Mouse (Mus musculus): ENCODE measurements at regions not wholly inside any gene's neighbourhood (a gene's known extent, or its start where the extent isn't known, plus 50 kb on each side); places are given as distances from the start of the nearest gene placed in this dataset.

DNA sequence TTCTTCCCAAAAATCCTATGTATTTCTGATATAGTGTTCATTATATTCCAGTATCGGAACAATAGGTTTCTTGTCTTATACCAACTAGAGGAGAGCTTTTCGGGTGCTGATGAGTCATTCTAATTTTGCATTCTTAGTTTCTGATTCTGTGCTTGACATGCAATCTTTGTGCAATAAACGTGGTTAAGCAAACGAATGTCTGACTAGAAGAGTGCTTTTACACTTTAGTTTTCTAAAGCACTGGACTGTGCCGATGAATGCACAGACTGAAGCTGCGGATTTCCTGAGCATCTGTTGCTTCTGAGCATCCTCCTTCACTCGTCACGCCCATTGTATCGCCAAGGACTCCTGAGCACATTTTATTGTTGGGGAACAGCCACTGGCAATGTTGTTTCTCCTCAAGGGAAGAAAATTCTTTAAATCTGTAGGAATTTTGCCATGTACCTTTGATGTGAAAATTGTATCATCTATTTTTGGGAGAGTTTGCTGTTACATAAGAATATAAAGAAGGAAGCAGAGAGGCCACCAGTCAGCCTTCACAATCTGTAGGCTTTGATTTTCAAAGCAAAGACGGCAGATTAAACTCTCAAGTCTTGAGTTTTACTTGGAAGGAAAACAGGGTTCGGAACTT, 346.8 kb downstream of the Plk2 start:
- no peaks in the 10 kb centered on the region for H3K9me3 ChIP-seq (ENCODE audit: control insufficient read depth, insufficient read depth, low read depth, low read length)
- DNase-seq (ENCODE audit: low read depth, low spot score): no peak
- no peak overlapping the region for H3K9ac ChIP-seq (ENCODE audit: insufficient read depth, low read depth, low read length, poor library complexity, severe bottlenecking)
- TF ChIP-seq CHD2 (IDR thresholded peaks at IDR 0.05; ENCODE audit: low read depth, low read length) (no peak), MAFK (IDR thresholded peaks at IDR 0.05; ENCODE audit: insufficient read depth, low read depth, low read length) (no peak), ZC3H11A (IDR thresholded peaks at IDR 0.05; ENCODE audit: borderline replicate concordance, low read depth, low read length) (no peak), HCFC1 (IDR thresholded peaks at IDR 0.05; ENCODE audit: borderline replicate concordance, insufficient read depth, low read length) (no peak), ZNF384 (IDR thresholded peaks at IDR 0.05; ENCODE audit: low read depth, low read length) (no peak)
- H3K36me3 ChIP-seq (ENCODE audit: control insufficient read depth, insufficient read depth, low read length, poor library complexity, severe bottlenecking): no peaks in the 10 kb centered on the region
- no peak overlapping the region for H3K27ac ChIP-seq (ENCODE audit: insufficient read depth, low read depth, low read length, poor library complexity, severe bottlenecking)
- in situ Hi-C loops (cut with MboI; ENCODE audit: low sequenced_read_pairs in 2 of 2, unreplicated experiment in 2 of 2): no loop called here
- no peaks in the 10 kb centered on the region for H3K4me1 ChIP-seq (ENCODE audit: control insufficient read depth in 2 of 2, insufficient read depth in 2 of 2, low read length in 2 of 2, poor library complexity in 1 of 2)
- no peak overlapping the region for H3K4me3 ChIP-seq (ENCODE audit: insufficient read depth in 1 of 2, low read depth in 1 of 2, low read length in 2 of 2, poor library complexity in 1 of 2, severe bottlenecking in 1 of 2)

- in situ Hi-C loops (cut with MboI; ENCODE audit: low sequenced_read_pairs in 2 of 2, unreplicated experiment in 2 of 2): no loop called here
- Histone ChIP-seq H3K9ac (ENCODE audit: insufficient read depth, low read depth, low read length, poor library complexity, severe bottlenecking) (no peak overlapping the region), H3K36me3 (ENCODE audit: control insufficient read depth, insufficient read depth, low read length, poor library complexity, severe bottlenecking) (no peaks in the 10 kb centered on the region)
Measured at GRCm38 (mm10) chr13:110747223-110747868, 352.5 kb downstream of the Plk2 start.

DNA sequence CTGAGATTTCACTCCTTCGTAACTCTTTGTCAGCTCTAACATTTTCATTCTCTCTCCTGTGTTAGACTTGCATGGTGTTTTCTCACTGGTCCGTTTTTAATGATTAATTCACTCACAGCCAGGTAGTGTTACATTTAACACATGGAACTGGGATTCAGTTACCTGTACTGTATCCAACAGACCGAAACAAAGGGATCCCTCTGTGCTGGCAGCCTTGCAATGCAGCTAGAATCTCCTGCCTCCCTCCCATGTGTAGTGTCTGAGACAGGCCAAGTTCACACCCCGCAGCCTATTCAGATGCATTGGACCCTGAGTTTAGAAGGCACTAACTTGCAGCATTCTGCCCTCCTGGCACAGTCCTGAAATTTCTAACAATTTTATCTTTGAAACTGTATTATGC, 357.9 kb downstream of the Plk2 start:
- Histone ChIP-seq H3K9ac (ENCODE audit: insufficient read depth, low read depth, low read length, poor library complexity, severe bottlenecking) (no peak overlapping the region), H3K27ac (ENCODE audit: insufficient read depth, low read depth, low read length, poor library complexity, severe bottlenecking) (no peak overlapping the region), H3K36me3 (ENCODE audit: control insufficient read depth, insufficient read depth, low read length, poor library complexity, severe bottlenecking) (no peaks in the 10 kb centered on the region), H3K4me1 (ENCODE audit: control insufficient read depth in 2 of 2, insufficient read depth in 2 of 2, low read length in 2 of 2, poor library complexity in 1 of 2) (no peaks in the 10 kb centered on the region), H3K9me3 (ENCODE audit: control insufficient read depth, insufficient read depth, low read depth, low read length) (no peaks in the 10 kb centered on the region), H3K4me3 (ENCODE audit: insufficient read depth in 1 of 2, low read depth in 1 of 2, low read length in 2 of 2, poor library complexity in 1 of 2, severe bottlenecking in 1 of 2) (no peak overlapping the region)
- DNase-seq (ENCODE audit: low read depth, low spot score): no peak
- in situ Hi-C loops (cut with MboI; ENCODE audit: low sequenced_read_pairs in 2 of 2, unreplicated experiment in 2 of 2): no loop called here
- TF ChIP-seq ZC3H11A (IDR thresholded peaks at IDR 0.05; ENCODE audit: borderline replicate concordance, low read depth, low read length) (no peak), MAFK (IDR thresholded peaks at IDR 0.05; ENCODE audit: insufficient read depth, low read depth, low read length) (no peak), CHD2 (IDR thresholded peaks at IDR 0.05; ENCODE audit: low read depth, low read length) (no peak), ZNF384 (IDR thresholded peaks at IDR 0.05; ENCODE audit: low read depth, low read length) (no peak), HCFC1 (IDR thresholded peaks at IDR 0.05; ENCODE audit: borderline replicate concordance, insufficient read depth, low read length) (no peak)

More at GRCm38 (mm10) chr13:110747223-110747868, 352.5 kb downstream of the Plk2 start:
- Histone ChIP-seq H3K27ac (ENCODE audit: insufficient read depth, low read depth, low read length, poor library complexity, severe bottlenecking) (no peak overlapping the region), H3K9me3 (ENCODE audit: control insufficient read depth, insufficient read depth, low read depth, low read length) (no peaks in the 10 kb centered on the region), H3K4me1 (ENCODE audit: control insufficient read depth in 2 of 2, insufficient read depth in 2 of 2, low read length in 2 of 2, poor library complexity in 1 of 2) (no peaks in the 10 kb centered on the region), H3K4me3 (ENCODE audit: insufficient read depth in 1 of 2, low read depth in 1 of 2, low read length in 2 of 2, poor library complexity in 1 of 2, severe bottlenecking in 1 of 2) (no peak overlapping the region)
- no peak for TF ChIP-seq ZNF384 (IDR thresholded peaks at IDR 0.05; ENCODE audit: low read depth, low read length)
- DNase-seq (ENCODE audit: low read depth, low spot score): no peak

DNA sequence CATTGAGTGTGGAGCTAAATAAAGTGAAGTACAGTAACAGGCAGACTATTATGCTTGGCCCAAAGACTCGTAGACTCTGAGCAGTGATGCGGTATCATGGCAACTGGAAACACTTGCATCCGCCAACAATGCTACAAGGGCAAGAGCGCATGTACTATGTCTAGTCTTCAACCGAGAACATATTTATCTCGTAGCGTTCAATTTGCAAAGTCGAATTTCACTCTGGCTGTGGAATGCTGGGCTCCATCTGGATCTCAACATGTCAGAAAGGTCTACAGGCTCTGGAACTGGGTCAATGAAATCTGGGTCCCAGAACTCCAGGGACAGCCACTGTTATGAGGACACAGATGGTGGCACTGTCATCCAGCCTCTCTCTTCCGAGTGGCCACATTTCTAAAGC, 359.7 kb downstream of the Plk2 start:
- no peak for DNase-seq (ENCODE audit: low read depth, low spot score)
- in situ Hi-C loops (cut with MboI; ENCODE audit: low sequenced_read_pairs in 2 of 2, unreplicated experiment in 2 of 2): no loop called here

More for the DNA sequence above, 359.7 kb downstream of the Plk2 start:
- H3K9me3 ChIP-seq (ENCODE audit: control insufficient read depth, insufficient read depth, low read depth, low read length): no peaks in the 10 kb centered on the region
- H3K4me1 ChIP-seq (ENCODE audit: control insufficient read depth in 2 of 2, insufficient read depth in 2 of 2, low read length in 2 of 2, poor library complexity in 1 of 2): no peaks in the 10 kb centered on the region
- H3K27ac ChIP-seq (ENCODE audit: insufficient read depth, low read depth, low read length, poor library complexity, severe bottlenecking): no peak overlapping the region
- H3K4me3 ChIP-seq (ENCODE audit: insufficient read depth in 1 of 2, low read depth in 1 of 2, low read length in 2 of 2, poor library complexity in 1 of 2, severe bottlenecking in 1 of 2): no peak overlapping the region
- TF ChIP-seq MAFK (IDR thresholded peaks at IDR 0.05; ENCODE audit: insufficient read depth, low read depth, low read length) (no peak), HCFC1 (IDR thresholded peaks at IDR 0.05; ENCODE audit: borderline replicate concordance, insufficient read depth, low read length) (no peak), ZC3H11A (IDR thresholded peaks at IDR 0.05; ENCODE audit: borderline replicate concordance, low read depth, low read length) (no peak), ZNF384 (IDR thresholded peaks at IDR 0.05; ENCODE audit: low read depth, low read length) (no peak), CHD2 (IDR thresholded peaks at IDR 0.05; ENCODE audit: low read depth, low read length) (no peak)
- no peaks in the 10 kb centered on the region for H3K36me3 ChIP-seq (ENCODE audit: control insufficient read depth, insufficient read depth, low read length, poor library complexity, severe bottlenecking)
- H3K9ac ChIP-seq (ENCODE audit: insufficient read depth, low read depth, low read length, poor library complexity, severe bottlenecking): no peak overlapping the region

Data from ES-E14 (cell line).